Mouse (Mus musculus): ENCODE measurements at regions not wholly inside any gene's neighbourhood (a gene's known extent, or its start where the extent isn't known, plus 50 kb on each side); places are given as distances from the start of the nearest gene placed in this dataset.

DNA sequence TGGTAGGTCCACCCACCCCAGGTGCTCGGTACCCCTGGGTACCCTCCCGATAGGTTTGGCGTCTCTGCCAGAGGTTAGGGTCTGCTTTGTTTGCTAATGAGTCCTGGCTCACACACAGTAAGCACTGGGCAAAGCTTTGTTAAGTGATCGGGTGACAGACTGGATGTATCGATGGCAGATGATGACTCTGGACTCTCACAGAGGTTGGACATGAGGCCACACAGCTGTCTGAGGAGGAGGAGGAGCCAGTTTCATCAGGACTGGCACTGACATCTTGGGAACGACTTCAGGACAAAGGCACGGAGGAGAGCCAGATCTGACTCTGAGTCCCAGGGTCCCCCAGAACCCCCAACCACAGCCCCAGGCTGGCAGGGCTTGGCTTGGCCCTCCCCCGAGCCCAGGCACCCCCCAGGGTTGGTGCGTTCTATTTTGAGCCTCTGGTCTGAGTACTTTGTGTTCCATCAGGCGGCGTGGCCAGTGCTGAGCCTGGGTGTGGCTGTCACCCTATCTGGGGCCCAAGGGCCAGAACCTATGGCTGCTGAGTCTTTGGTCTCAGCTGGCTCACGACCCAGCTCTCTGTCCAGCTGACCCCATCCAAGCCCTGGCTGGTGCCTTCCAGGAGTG lies 67.6 kb upstream of the Tmem189 start:
- DNase-seq (ENCODE audit: low spot score in 2 of 2), result peak in 1 of 2 experiments; percentile 72

DNA sequence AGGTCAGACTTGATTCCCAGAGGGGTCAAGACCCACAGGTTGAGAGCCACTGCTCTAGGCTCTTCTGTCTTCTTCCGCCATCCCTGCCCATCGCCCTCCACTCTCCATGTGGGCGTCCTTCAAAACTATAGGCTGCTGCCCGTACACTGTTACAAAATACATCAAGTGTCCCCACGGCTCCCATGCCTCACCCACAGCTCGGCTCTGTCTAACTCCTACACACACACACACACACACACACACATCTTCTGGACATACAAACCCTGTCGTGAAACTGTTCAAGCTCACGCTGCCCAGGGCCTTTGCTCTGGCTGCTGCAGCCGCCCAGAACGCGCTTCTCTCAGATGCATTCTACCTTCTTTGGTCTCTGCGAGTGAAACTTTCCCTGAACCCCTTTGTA lies 67.1 kb upstream of the Tmem189 start:
- DNase-seq (ENCODE audit: low spot score in 2 of 2), result no peak

DNA sequence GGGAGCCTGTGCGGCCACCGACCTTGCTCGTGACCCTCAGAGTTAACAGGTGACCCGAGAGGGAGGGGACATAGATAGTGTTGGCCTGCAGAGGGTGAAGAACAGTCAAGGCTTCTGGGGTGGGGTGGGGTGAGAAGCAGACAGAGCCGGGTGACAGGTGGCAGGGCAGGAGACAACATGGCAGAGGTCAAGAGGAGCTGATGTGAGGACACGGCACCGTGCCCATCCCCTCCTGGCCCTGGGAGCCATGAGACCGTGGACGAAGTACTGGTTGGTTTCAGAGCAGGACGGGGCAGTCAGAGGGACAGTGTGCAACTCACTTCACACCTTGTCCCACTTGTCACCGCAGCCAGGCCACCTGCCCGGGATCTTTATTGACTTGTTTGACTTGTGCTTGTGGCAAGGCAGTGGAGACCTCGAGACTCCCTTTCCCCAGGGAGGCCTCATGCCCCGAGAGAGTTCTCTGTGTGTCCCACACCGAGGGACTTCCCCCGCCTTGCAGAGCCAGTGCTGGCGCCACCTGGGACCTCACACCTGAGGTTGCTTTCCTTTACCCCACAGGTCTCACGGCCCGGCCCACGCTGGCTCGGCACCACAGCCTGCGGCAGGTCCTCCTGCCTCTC lies 65.4 kb upstream of the Tmem189 start:
- no peak for DNase-seq (ENCODE audit: low spot score in 2 of 2)

DNA sequence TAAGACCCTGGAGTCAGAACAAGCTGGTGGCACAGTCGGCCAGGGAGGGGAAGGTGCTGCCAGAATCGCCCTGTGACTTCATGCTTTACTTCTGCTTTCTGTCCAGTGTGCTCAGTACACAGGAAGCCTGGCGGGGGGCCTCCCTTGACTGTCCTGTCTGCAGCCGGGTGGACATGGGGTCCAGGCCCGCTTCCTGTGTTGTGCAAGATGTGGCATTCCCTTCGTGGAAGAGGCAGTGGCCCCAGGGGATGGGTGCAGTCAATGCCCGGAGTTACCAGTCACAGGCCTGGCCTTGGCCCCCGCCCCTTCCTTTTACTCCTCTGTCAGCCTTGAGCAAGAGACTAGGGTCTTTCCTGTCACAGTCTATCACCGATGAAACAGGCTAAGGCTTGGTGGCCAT lies 64.3 kb upstream of the Tmem189 start:
- peak; percentile 67 to 80 for DNase-seq (ENCODE audit: low spot score in 2 of 2)

DNA sequence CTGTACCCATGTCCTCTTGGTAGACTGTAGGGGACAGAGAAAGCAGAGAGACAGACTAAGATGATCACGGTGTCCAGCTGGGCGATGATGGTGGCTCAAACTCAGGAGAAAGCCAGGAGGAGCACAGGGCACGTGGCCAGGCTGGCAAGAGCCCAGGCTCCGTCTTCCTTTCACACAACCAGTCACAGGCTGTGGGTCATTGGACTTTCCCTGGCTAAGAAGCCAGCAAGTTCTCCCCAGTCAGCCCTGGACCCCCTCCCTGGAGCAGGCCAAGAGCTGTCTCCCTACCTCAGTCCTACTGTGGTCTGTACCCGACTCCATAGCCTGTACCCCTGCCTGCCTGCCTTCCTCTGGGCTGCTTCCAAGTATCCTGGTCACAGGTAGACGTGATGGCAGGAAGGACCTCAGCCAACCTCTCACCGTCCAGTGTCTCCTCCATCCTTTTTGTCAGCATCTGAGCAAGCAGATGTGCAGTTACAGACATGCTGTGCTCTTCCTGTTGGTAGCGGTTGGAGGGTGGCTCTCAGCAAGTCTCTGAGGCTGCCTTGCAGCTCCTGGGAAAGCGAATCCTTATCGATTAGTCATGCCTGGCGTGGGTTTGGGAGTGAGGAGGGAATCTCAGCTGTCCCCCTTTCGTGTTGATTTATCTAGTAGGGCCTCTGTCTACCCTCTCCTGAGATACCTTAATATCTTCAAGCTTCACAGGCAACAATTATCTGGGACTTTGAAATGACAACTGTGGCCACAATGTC lies 63.4 kb upstream of the Tmem189 start:
- peak in 1 of 2 experiments; percentile 63 for DNase-seq (ENCODE audit: low spot score in 2 of 2)

DNA sequence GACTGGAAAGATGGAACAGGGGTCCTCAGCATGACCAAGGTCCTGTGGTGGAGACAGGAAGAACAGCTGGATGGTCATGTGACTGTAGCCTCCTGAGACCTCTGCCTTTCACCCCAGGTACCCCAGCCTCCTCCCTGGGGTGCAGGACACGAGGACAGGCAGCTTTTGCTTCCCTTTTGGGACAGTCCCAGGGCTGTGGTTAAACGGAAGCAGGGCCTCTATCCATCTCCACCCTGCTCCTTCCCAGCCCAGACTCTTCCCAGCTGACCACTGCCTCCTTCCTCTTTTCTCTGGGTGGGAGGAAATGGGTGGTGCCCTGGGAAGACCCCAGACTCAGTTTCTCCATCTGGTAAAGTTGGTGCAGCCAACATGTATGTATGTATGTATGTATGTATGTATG lies 62.0 kb upstream of the Tmem189 start:
- no peak for DNase-seq (ENCODE audit: low spot score in 2 of 2)

DNA sequence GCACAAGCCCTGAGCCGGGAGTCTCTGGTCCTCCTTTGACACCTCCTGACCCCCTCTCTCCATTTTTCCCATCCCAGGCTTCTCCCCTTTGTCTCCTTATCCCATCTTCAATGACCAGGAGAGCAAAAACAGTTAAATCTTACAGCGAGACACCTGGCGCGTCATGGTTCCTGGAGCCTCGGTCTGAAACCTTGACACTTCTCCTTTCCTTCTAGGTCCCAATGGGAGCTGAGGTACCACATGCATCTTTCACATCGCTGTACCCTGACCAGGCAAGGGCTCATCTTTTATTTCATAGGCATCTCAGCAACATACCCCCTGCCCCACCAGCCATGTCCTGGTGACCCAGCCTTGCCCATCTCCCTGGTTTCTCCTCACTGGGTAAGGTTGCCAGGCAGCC lies 58.7 kb upstream of the Tmem189 start:
- DNase-seq (ENCODE audit: low spot score in 2 of 2), result no peak

DNA sequence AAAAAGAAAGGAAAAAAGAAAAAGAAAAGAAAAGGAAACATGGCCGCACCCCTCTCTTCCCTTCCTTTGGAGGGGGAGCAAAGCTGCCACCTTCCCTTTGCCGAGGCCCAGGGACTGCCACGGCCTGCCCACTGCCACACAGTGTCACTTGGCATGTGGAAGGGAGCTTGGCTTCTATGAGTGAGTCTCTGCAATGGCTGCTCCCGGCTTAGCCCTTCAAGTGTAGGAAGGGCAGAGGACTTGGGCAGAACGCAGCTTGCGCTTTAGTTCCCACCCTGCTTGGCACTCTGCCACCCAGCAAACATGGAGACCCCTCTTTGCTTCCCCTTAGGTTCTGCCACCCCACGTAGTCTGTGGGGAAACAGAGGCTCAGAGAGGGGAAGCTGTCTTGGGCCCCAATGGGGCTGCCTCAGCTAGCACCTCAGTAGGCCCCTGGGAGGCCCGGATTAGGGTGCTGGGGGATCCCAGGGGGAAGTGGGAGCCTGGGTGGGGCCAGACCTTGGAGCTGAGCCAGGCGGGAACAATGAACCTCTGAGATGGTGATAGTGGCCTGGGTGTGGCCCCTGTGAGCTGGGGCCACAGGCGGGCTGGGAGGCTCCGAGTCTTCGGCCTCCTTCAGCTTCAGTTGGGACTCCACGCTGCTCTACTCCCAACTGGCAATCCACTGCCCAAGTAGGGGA lies 57.7 kb upstream of the Tmem189 start:
- no peak for DNase-seq (ENCODE audit: low spot score in 2 of 2)

DNA sequence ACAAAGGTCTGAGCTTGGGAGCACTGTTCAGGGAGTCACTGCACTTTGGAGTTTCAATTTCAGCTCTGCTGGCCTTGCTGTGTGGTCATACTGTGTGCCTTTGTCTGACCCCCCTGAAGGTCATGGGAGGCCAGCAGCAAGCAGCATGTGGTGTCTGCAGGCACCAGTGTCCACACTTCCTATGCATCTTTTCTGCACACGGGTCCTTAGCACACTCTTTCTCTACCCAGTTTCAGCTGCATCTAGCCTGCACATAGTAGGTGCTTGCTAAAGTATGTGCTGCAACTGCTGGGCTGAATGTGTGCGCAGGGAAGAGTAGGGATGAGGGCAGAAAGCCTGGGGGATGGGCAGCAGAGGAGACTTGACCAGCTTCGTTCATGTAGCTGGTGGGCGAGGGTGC lies 56.7 kb upstream of the Tmem189 start:
- DNase-seq (ENCODE audit: low spot score in 2 of 2), result no peak

DNA sequence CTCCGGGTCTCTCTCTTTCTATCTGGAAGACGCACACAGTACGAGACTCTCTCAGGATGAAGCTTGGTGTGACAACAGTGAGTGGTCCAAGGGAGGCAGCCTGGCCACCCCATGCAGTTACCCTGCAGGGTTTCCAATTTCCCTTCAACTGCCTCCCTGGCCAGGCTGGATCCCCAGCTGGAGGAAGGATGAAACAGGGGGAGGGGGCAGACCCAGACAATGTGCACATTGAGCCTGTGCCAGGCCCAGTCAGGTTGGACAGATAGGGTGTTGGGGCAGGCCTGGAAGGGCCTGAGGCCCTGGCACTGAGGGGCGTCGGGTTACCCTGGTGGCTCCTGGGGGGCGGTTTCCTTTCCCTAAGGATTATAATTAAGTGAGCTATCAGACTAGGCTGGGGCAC lies 55.8 kb upstream of the Tmem189 start:
- DNase-seq (ENCODE audit: low spot score in 2 of 2), result no peak

DNA sequence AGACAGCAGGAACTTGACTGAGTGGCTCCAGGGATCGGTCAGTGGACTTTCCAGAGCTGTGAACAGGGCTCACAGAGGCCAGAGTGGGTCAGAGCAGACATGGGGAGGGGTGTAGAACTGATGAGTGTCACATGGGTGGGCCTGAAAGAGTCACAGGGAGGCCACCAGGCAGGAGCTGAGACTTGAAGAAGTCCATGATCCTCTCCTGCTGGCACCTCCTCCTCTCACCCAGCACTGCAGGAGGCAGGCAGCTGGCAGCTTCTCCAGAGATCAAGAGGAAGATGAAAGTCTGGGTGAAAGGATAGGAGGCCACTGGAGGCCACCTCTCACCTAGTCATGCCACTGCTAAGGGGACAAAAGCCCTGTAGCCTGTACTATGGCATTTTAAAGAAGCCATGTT lies 54.5 kb upstream of the Tmem189 start:
- no peak for DNase-seq (ENCODE audit: low spot score in 2 of 2)

DNA sequence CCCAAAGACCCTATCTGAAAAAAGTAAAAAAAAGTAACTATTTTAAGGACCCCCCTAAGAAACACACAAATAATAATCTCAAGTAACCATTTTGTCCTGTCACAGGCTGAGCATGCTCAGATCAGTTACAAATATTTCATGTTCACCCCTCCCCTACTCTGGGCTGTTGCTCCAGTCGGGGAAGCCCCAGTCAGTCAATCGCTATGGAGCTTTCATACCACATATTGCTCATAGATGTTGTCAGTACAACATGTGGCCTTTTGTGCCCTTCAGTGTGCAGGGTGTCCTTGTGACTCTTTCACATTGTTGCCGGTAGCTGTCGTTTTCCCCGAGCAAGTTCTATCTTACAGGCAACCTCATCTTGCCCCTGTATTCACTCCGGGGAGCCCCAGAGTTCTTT lies 52.9 kb upstream of the Tmem189 start:
- DNase-seq (ENCODE audit: low spot score in 2 of 2), result no peak

DNA sequence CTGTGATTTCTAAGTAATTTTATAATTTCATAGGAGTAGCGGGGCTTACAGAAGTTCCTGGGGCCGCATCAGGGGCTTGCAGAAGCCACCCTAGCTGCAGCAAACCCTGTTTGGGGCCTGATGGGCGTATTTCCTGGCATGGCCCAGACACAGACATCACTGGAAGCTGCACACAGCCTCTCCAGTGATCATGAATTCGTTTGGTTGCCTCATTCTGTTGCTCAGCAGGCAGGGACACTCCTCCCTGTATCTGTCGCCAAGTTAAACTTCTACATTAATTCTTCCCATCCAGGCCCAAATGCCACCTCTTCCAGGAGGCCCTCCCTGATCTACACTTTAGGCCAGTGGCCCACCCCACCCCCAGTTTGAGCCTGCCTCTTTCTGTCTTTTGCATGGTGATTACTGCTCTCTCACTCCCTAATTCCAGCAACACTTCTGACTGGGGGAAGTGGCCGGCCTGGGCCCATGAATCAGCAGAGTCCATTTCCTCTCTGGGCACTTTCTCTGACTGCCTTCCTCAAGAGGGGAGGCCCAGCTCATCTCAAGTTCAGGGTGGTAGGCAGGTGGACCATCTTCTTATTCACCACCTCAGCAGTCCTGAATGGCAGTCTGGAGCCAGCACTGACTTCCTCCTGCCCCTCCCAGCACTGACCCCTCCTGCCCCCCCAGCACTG lies 51.0 kb upstream of the Tmem189 start:
- no peak for DNase-seq (ENCODE audit: low spot score in 2 of 2)
